Mouse (Mus musculus): ENCODE results near the gene Rars2. TPM values are rescaled to one million over a fixed set of nuclear protein-coding genes. Genes with fewer than 3 reads are reported as not detected.

The Rars2 gene
- total and polyA plus RNA-seq, 2 experiments, result 6.1 to 12.2 TPM

DNA sequence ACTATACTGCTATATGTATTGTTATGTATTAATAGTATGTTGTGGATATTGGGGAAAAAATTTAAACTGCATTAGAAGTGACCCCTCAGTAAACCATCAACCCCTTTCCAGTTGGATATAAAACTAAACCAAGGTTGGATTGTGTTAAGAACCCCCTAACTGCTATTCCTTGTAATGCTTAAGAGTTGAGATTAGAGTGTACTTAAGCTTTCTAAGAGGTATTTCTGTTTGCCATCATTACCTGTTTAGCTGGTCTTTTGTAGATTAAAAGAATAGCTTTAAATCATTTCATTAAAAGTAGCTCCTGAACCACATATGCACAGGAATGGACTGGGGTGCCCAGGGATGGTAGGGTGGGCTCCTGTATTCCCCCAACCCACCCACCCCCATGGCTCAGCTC, 30.0 kb downstream of the Rars2 start:
- TF ChIP-seq CTCF (IDR thresholded peaks at IDR 0.05; ENCODE audit: low read depth, low read length) (no peak), POLR2A (IDR thresholded peaks at IDR 0.05; ENCODE audit: extremely low read depth, insufficient read depth, low read length) (no peak)
- H3K27me3 ChIP-seq (ENCODE audit: control insufficient read depth, insufficient read depth, low read length), result no peaks in the 10 kb centered on the region
- no peak for DNase-seq (ENCODE audit: extremely low read depth, low read depth, low spot score)
- no peaks in the 10 kb centered on the region for H3K4me1 ChIP-seq (ENCODE audit: control insufficient read depth, insufficient read depth, low read length)
- no peak overlapping the region for H3K27ac ChIP-seq (replicated peaks; ENCODE audit: insufficient read depth, low read depth, low read length)
- H3K4me3 ChIP-seq (ENCODE audit: insufficient read depth, low read depth, low read length), result no peak overlapping the region
- H3K36me3 ChIP-seq (ENCODE audit: control insufficient read depth, insufficient read depth, low read length), result peaks cover 44% of the 10 kb centered on the region
- H3K9ac ChIP-seq (ENCODE audit: low read depth, low read length), result no peak overlapping the region
- no peaks in the 10 kb centered on the region for H3K79me2 ChIP-seq (ENCODE audit: control insufficient read depth, insufficient read depth, low read length)

DNA sequence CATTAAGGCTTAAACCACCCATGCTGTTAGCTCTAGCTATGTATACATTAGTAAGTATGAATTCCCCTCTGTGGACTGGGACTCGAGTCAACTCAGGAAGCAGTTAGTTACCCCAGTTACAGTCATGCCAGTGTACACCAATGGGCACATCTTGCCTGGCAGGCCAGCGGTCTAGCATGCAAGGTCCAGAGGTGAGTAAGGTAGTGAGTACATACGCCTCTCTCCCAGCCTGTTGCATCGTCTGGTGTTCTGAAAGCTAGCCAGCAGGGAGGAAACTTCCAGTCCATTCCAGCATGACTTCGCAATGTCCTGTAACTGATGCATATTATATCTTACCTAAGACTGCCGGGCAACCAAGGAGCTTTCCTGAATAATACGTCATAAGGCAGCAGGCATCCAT, 38.4 kb downstream of the Rars2 start:
- WGBS, result 85% methylated on average over 7 of the region's 7 CpGs
- no peak overlapping the region for H3K27ac ChIP-seq (replicated peaks; ENCODE audit: insufficient read depth, low read depth, low read length)

DNA sequence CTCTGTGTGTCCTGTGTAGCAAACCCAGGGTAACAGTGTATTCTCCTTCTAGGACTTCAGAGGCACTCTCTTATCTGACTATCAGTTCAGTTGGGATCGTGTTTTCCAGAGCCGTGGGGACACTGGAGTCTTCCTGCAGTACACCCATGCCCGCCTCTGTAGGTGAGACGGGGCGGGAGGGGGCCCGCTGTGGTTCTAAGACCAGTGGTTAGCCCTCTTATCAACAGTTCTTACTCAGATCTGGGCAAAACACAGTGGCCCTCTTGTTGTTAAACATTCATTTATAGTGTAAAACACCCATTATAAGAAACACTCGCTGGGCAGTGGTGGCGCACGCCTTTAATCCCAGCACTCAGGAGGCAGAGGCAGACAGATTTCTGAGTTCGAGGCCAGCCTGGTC, 41.3 kb downstream of the Rars2 start:
- H3K36me3 ChIP-seq (ENCODE audit: control insufficient read depth, insufficient read depth, low read length), result peaks cover 64% of the 10 kb centered on the region
- H3K4me1 ChIP-seq (ENCODE audit: control insufficient read depth, insufficient read depth, low read length), result no peaks in the 10 kb centered on the region
- TF ChIP-seq POLR2A (IDR thresholded peaks at IDR 0.05; ENCODE audit: extremely low read depth, insufficient read depth, low read length) (no peak), CTCF (IDR thresholded peaks at IDR 0.05; ENCODE audit: low read depth, low read length) (no peak)
- 95% methylated on average over 10 of the region's 10 CpGs for WGBS
- no peaks in the 10 kb centered on the region for H3K27me3 ChIP-seq (ENCODE audit: control insufficient read depth, insufficient read depth, low read length)
- DNase-seq (ENCODE audit: extremely low read depth, low read depth, low spot score), result no peak
- no peak overlapping the region for H3K27ac ChIP-seq (replicated peaks; ENCODE audit: insufficient read depth, low read depth, low read length)
- H3K9ac ChIP-seq (ENCODE audit: low read depth, low read length), result no peak overlapping the region
- no peaks in the 10 kb centered on the region for H3K79me2 ChIP-seq (ENCODE audit: control insufficient read depth, insufficient read depth, low read length)
- no peak overlapping the region for H3K4me3 ChIP-seq (ENCODE audit: insufficient read depth, low read depth, low read length)

More for the DNA sequence above, 38.4 kb downstream of the Rars2 start:
- DNase-seq (ENCODE audit: extremely low read depth, low read depth, low spot score), result no peak
- no peak overlapping the region for H3K4me3 ChIP-seq (ENCODE audit: insufficient read depth, low read depth, low read length)
- H3K4me1 ChIP-seq (ENCODE audit: control insufficient read depth, insufficient read depth, low read length), result no peaks in the 10 kb centered on the region
- no peaks in the 10 kb centered on the region for H3K27me3 ChIP-seq (ENCODE audit: control insufficient read depth, insufficient read depth, low read length)
- peaks cover 56% of the 10 kb centered on the region for H3K36me3 ChIP-seq (ENCODE audit: control insufficient read depth, insufficient read depth, low read length)
- H3K79me2 ChIP-seq (ENCODE audit: control insufficient read depth, insufficient read depth, low read length), result no peaks in the 10 kb centered on the region
- TF ChIP-seq POLR2A (IDR thresholded peaks at IDR 0.05; ENCODE audit: extremely low read depth, insufficient read depth, low read length) (no peak), CTCF (IDR thresholded peaks at IDR 0.05; ENCODE audit: low read depth, low read length) (no peak)
- no peak overlapping the region for H3K9ac ChIP-seq (ENCODE audit: low read depth, low read length)

DNA sequence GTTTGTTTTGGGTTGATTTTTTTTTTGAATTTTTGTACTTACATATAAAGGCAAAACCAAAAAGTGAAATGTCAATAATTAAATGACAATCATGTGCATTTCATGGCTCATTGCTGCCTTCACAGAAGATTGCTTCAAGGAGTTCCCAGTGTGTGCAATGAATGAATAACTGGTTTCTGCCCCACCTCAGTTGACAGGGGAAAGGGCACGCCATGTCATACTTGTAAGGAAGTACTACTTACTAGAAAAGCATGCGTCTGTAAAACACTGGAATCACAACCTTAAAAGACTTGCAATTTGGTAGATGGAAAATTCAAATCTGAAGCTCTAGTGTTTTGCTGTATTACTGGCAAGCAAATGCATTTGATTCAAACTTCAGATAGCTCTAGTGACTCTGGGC, 44.3 kb downstream of the Rars2 start:
- 91% methylated on average over 2 of the region's 2 CpGs for WGBS
- no peak for TF ChIP-seq POLR2A (IDR thresholded peaks at IDR 0.05; ENCODE audit: extremely low read depth, insufficient read depth, low read length)
- TF ChIP-seq CTCF (IDR thresholded peaks at IDR 0.05; ENCODE audit: low read depth, low read length), result no peak
- Histone ChIP-seq H3K4me1 (ENCODE audit: control insufficient read depth, insufficient read depth, low read length) (no peaks in the 10 kb centered on the region), H3K27ac (replicated peaks; ENCODE audit: insufficient read depth, low read depth, low read length) (no peak overlapping the region), H3K9ac (ENCODE audit: low read depth, low read length) (no peak overlapping the region), H3K4me3 (ENCODE audit: insufficient read depth, low read depth, low read length) (no peak overlapping the region), H3K79me2 (ENCODE audit: control insufficient read depth, insufficient read depth, low read length) (no peaks in the 10 kb centered on the region), H3K27me3 (ENCODE audit: control insufficient read depth, insufficient read depth, low read length) (no peaks in the 10 kb centered on the region), H3K36me3 (ENCODE audit: control insufficient read depth, insufficient read depth, low read length) (peaks cover 58% of the 10 kb centered on the region)
- DNase-seq (ENCODE audit: extremely low read depth, low read depth, low spot score), result no peak

GRCm38 (mm10) chr4:34661514-34661913, 46.8 kb downstream of the Rars2 start:
- WGBS, result 100% methylated on average over 2 of the region's 2 CpGs
- Histone ChIP-seq H3K36me3 (ENCODE audit: control insufficient read depth, insufficient read depth, low read length) (peaks cover 59% of the 10 kb centered on the region), H3K27ac (replicated peaks; ENCODE audit: insufficient read depth, low read depth, low read length) (no peak overlapping the region), H3K27me3 (ENCODE audit: control insufficient read depth, insufficient read depth, low read length) (no peaks in the 10 kb centered on the region), H3K4me3 (ENCODE audit: insufficient read depth, low read depth, low read length) (no peak overlapping the region), H3K79me2 (ENCODE audit: control insufficient read depth, insufficient read depth, low read length) (no peaks in the 10 kb centered on the region), H3K4me1 (ENCODE audit: control insufficient read depth, insufficient read depth, low read length) (no peaks in the 10 kb centered on the region), H3K9ac (ENCODE audit: low read depth, low read length) (no peak overlapping the region)
- no peak for DNase-seq (ENCODE audit: extremely low read depth, low read depth, low spot score)
- TF ChIP-seq CTCF (IDR thresholded peaks at IDR 0.05; ENCODE audit: low read depth, low read length) (no peak), POLR2A (IDR thresholded peaks at IDR 0.05; ENCODE audit: extremely low read depth, insufficient read depth, low read length) (no peak)

GRCm38 (mm10) chr4:34661927-34662326, 47.2 kb downstream of the Rars2 start:
- no peaks in the 10 kb centered on the region for H3K4me1 ChIP-seq (ENCODE audit: control insufficient read depth, insufficient read depth, low read length)

More at GRCm38 (mm10) chr4:34661927-34662326, 47.2 kb downstream of the Rars2 start:
- Histone ChIP-seq H3K79me2 (ENCODE audit: control insufficient read depth, insufficient read depth, low read length) (no peaks in the 10 kb centered on the region), H3K4me3 (ENCODE audit: insufficient read depth, low read depth, low read length) (no peak overlapping the region), H3K36me3 (ENCODE audit: control insufficient read depth, insufficient read depth, low read length) (peaks cover 59% of the 10 kb centered on the region), H3K27ac (replicated peaks; ENCODE audit: insufficient read depth, low read depth, low read length) (no peak overlapping the region), H3K27me3 (ENCODE audit: control insufficient read depth, insufficient read depth, low read length) (no peaks in the 10 kb centered on the region), H3K9ac (ENCODE audit: low read depth, low read length) (no peak overlapping the region)
- no peak for TF ChIP-seq CTCF (IDR thresholded peaks at IDR 0.05; ENCODE audit: low read depth, low read length)
- TF ChIP-seq POLR2A (IDR thresholded peaks at IDR 0.05; ENCODE audit: extremely low read depth, insufficient read depth, low read length), result no peak
- 90% methylated on average over 6 of the region's 6 CpGs for whole genome bisulfite sequencing
- DNase-seq (ENCODE audit: extremely low read depth, low read depth, low spot score), result no peak
